Mouse (Mus musculus) bone marrow, adult 2 months (tissue): ENCODE results near the gene Slf1.

Source experiments
- CTCF ChIP-seq: fragments of 200-500 bp; IDR thresholded peaks from 2 replicates; pipeline ENCODE4 v1.5.1; 2011; ENCODE audit warnings: low read length, control low read depth; ENCODE audit not compliant: control insufficient read depth, insufficient read depth
- POLR2A ChIP-seq: fragments of 200-500 bp; IDR thresholded peaks from 2 replicates; pipeline ENCODE4 v1.6.1; 2011; ENCODE audit warnings: low read depth, mild to moderate bottlenecking, control low read depth, low read length, borderline replicate concordance; ENCODE audit not compliant: control insufficient read depth

GRCm38 (mm10) chr13:77043375-77043774, 91.9 kb downstream of the Slf1 start:
- TF ChIP-seq POLR2A (no peak), CTCF (no peak)
